Mouse (Mus musculus) T-helper 2 cell (primary cell): ENCODE results near the gene Rims1.

ENCODE experiments used
- in situ Hi-C: fragments of 300-600 bp; cut with MboI, MseI; formaldehyde crosslinking; loops from one replicate; pipeline ENCODE4 v1.15.1; 2025; ENCODE audit warnings: high pct_unique_total_duplicates

Gene Rims1

GRCm38 (mm10) chr1:22594841-22595240, 211.0 kb downstream of the Rims1 start:
- in situ Hi-C loops, result no loop called here

- in situ Hi-C loops, result no loop called here
Measured at GRCm38 (mm10) chr1:22587859-22588383, 217.9 kb downstream of the Rims1 start.

GRCm38 (mm10) chr1:22585560-22585959, 220.2 kb downstream of the Rims1 start:
- in situ Hi-C loops, result no loop called here

GRCm38 (mm10) chr1:22579470-22579869, 226.3 kb downstream of the Rims1 start:
- in situ Hi-C loops, result no loop called here

- in situ Hi-C loops, result no loop called here
Measured at GRCm38 (mm10) chr1:22572720-22573119, 233.1 kb downstream of the Rims1 start.

- in situ Hi-C loops, result loop anchor here (25.0 kb wide), 1 partner anchor 1109 kb away; no protein-coding TSS in a partner anchor
Measured at GRCm38 (mm10) chr1:22546273-22546672, 259.5 kb downstream of the Rims1 start.

GRCm38 (mm10) chr1:22538129-22538528, 267.7 kb downstream of the Rims1 start:
- in situ Hi-C loops, result loop anchor here (10.0 to 25.0 kb wide), 2 partner anchors 1101 to 1747 kb away; no protein-coding TSS in a partner anchor

- in situ Hi-C loops, result loop anchor here (10.0 to 25.0 kb wide), 2 partner anchors 1099 to 1748 kb away; no protein-coding TSS in a partner anchor
Measured at GRCm38 (mm10) chr1:22536776-22537175, 269.0 kb downstream of the Rims1 start.

- in situ Hi-C loops, result loop anchor here (10.0 to 25.0 kb wide), 2 partner anchors 1098 to 1750 kb away; no protein-coding TSS in a partner anchor
Measured at GRCm38 (mm10) chr1:22535049-22535448, 270.7 kb downstream of the Rims1 start.

- in situ Hi-C loops, result loop anchor here (10.0 to 25.0 kb wide), 2 partner anchors 1096 to 1751 kb away; no protein-coding TSS in a partner anchor
Measured at GRCm38 (mm10) chr1:22533146-22534096, 272.4 kb downstream of the Rims1 start.

- in situ Hi-C loops, result no loop called here
Measured at GRCm38 (mm10) chr1:22515103-22515502, 290.7 kb downstream of the Rims1 start.

- in situ Hi-C loops, result no loop called here
Measured at GRCm38 (mm10) chr1:22512421-22512820, 293.4 kb downstream of the Rims1 start.

- in situ Hi-C loops, result no loop called here
Measured at GRCm38 (mm10) chr1:22511614-22512013, 294.2 kb downstream of the Rims1 start.

GRCm38 (mm10) chr1:22508735-22509615, 296.8 kb downstream of the Rims1 start:
- in situ Hi-C loops, result no loop called here

GRCm38 (mm10) chr1:22487270-22487864, 318.4 kb downstream of the Rims1 start:
- in situ Hi-C loops, result no loop called here

- in situ Hi-C loops, result no loop called here
Measured at GRCm38 (mm10) chr1:22476220-22476619, 329.6 kb downstream of the Rims1 start.

GRCm38 (mm10) chr1:22467033-22467432, 338.8 kb downstream of the Rims1 start:
- in situ Hi-C loops, result no loop called here

GRCm38 (mm10) chr1:22466597-22466996, 339.2 kb downstream of the Rims1 start:
- in situ Hi-C loops, result no loop called here

- in situ Hi-C loops, result no loop called here
Measured at GRCm38 (mm10) chr1:22424020-22424419, 381.8 kb downstream of the Rims1 start.

- in situ Hi-C loops, result no loop called here
Measured at GRCm38 (mm10) chr1:22422102-22422501, 383.7 kb downstream of the Rims1 start.

GRCm38 (mm10) chr1:22410173-22410572, 395.6 kb downstream of the Rims1 start:
- in situ Hi-C loops, result loop anchor here (10.0 kb wide), 1 partner anchor 245 kb away; no protein-coding TSS in a partner anchor
